Mouse (Mus musculus): ENCODE measurements around the gene Eif4e. TPM values are rescaled to one million over a fixed set of nuclear protein-coding genes. Genes with fewer than 3 reads are reported as not detected.
"Not testable (repeated sequence)": the region's sequence is repeated elsewhere in the genome, so short reads cannot be mapped to it uniquely, and the experiment has no call there.

The Eif4e gene
- total RNA-seq, 2 experiments from 2014 or later, result 188 to 203 TPM

GRCm38 (mm10) chr3:138515656-138516370, 10.2 kb upstream of the Eif4e start:
- ATAC-seq (replicated peaks; ENCODE audit: poor library complexity, severe bottlenecking), result no peak

- peak; percentile 53 for ATAC-seq (replicated peaks; ENCODE audit: poor library complexity, severe bottlenecking)
Measured at GRCm38 (mm10) chr3:138517881-138518280, 8.1 kb upstream of the Eif4e start.

GRCm38 (mm10) chr3:138519218-138519617, 6.8 kb upstream of the Eif4e start:
- ATAC-seq (replicated peaks; ENCODE audit: poor library complexity, severe bottlenecking), result peak; percentile 73

- ATAC-seq (replicated peaks; ENCODE audit: poor library complexity, severe bottlenecking), result no peak
Measured at GRCm38 (mm10) chr3:138523956-138524355, 2.0 kb upstream of the Eif4e start.

GRCm38 (mm10) chr3:138525494-138525893, 485 bp upstream of the Eif4e start:
- ATAC-seq (replicated peaks; ENCODE audit: poor library complexity, severe bottlenecking), result no peak

GRCm38 (mm10) chr3:138526916-138527666, 1.1 kb downstream of the Eif4e start:
- ATAC-seq (replicated peaks; ENCODE audit: poor library complexity, severe bottlenecking), result peak; percentile 70

- ATAC-seq (replicated peaks; ENCODE audit: poor library complexity, severe bottlenecking), result peak; percentile 48
Measured at GRCm38 (mm10) chr3:138527667-138528231, 1.8 kb downstream of the Eif4e start.

GRCm38 (mm10) chr3:138528265-138528664, 2.3 kb downstream of the Eif4e start:
- no peak for ATAC-seq (replicated peaks; ENCODE audit: poor library complexity, severe bottlenecking)

GRCm38 (mm10) chr3:138530578-138531478, 4.8 kb downstream of the Eif4e start:
- no peak for ATAC-seq (replicated peaks; ENCODE audit: poor library complexity, severe bottlenecking)

- ATAC-seq (replicated peaks; ENCODE audit: poor library complexity, severe bottlenecking), result no peak
Measured at GRCm38 (mm10) chr3:138531479-138532181, 5.7 kb downstream of the Eif4e start.

GRCm38 (mm10) chr3:138532764-138533163, 6.8 kb downstream of the Eif4e start:
- no peak for ATAC-seq (replicated peaks; ENCODE audit: poor library complexity, severe bottlenecking)

- ATAC-seq (replicated peaks; ENCODE audit: poor library complexity, severe bottlenecking), result no peak
Measured at GRCm38 (mm10) chr3:138536031-138536430, 10.1 kb downstream of the Eif4e start.

- ATAC-seq (replicated peaks; ENCODE audit: poor library complexity, severe bottlenecking), result 0 out of 2 replicates have a peak, but pooled peaks have one; percentile 36
Measured at GRCm38 (mm10) chr3:138542621-138543020, 16.6 kb downstream of the Eif4e start.

GRCm38 (mm10) chr3:138544117-138544516, 18.1 kb downstream of the Eif4e start:
- ATAC-seq (replicated peaks; ENCODE audit: poor library complexity, severe bottlenecking), result no peak

- ATAC-seq (replicated peaks; ENCODE audit: poor library complexity, severe bottlenecking), result no peak
Measured at GRCm38 (mm10) chr3:138546678-138547077, 20.7 kb downstream of the Eif4e start.

- ATAC-seq (replicated peaks; ENCODE audit: poor library complexity, severe bottlenecking), result no peak
Measured at GRCm38 (mm10) chr3:138549045-138549444, 23.1 kb downstream of the Eif4e start.

GRCm38 (mm10) chr3:138550336-138551123, 24.6 kb downstream of the Eif4e start:
- no peak for ATAC-seq (replicated peaks; ENCODE audit: poor library complexity, severe bottlenecking)

- ATAC-seq (replicated peaks; ENCODE audit: poor library complexity, severe bottlenecking), result not testable (repeated sequence)
Measured at GRCm38 (mm10) chr3:138555279-138555678, 29.3 kb downstream of the Eif4e start.

- peak; percentile 46 for ATAC-seq (replicated peaks; ENCODE audit: poor library complexity, severe bottlenecking)
Measured at GRCm38 (mm10) chr3:138558529-138558928, 32.5 kb downstream of the Eif4e start.

Data from granulocyte monocyte progenitor cell, adult 5-6 weeks (primary cell).